Mouse (Mus musculus) forebrain, embryonic 16.5 days (tissue): ENCODE measurements around the gene Mkln1. TPM values are rescaled to one million over a fixed set of nuclear protein-coding genes. Genes with fewer than 3 reads are reported as not detected.

ENCODE experiments used
- ATAC-seq: fragments of 200-750 bp; cut with Nextera tagmentation; 2 replicates; pipeline ENCODE4 v1.8.0; 2017; ENCODE audit warnings: mild to moderate bottlenecking, moderate library complexity
- H3K27ac ChIP-seq: fragments of 300-500 bp; sonication (generic); 2 replicates; pipeline ENCODE4 v1.5.1; 2014; ENCODE audit warnings: low read length, control low read depth
- H3K27me3 ChIP-seq: fragments of 300-500 bp; sonication (generic); replicated peaks from 2 replicates; pipeline ENCODE4 v1.6.1; 2014; ENCODE audit warnings: low read length; ENCODE audit not compliant: control insufficient read depth, insufficient read depth
- H3K36me3 ChIP-seq: fragments of 300-500 bp; sonication (generic); 2 replicates; pipeline ENCODE4 v1.6.1; 2014; ENCODE audit not compliant: control insufficient read depth, insufficient read depth
- H3K4me1 ChIP-seq: fragments of 300-500 bp; sonication (generic); replicated peaks from 2 replicates; pipeline ENCODE4 v1.6.1; 2014; ENCODE audit warnings: low read length; ENCODE audit not compliant: control insufficient read depth, insufficient read depth
- H3K4me2 ChIP-seq: fragments of 300-500 bp; sonication (generic); 2 replicates; pipeline ENCODE4 v1.6.1; 2014; ENCODE audit warnings: mild to moderate bottlenecking, low read length, control low read depth
- H3K4me3 ChIP-seq: fragments of 300-500 bp; sonication (generic); replicated peaks from 2 replicates; pipeline ENCODE4 v1.5.1; 2014; ENCODE audit warnings: mild to moderate bottlenecking, low read length, control low read depth
- H3K9ac ChIP-seq: fragments of 300-500 bp; sonication (generic); replicated peaks from 2 replicates; pipeline ENCODE4 v1.6.1; 2014; ENCODE audit warnings: low read depth, low read length, control low read depth
- H3K9me3 ChIP-seq: fragments of 300-500 bp; sonication (generic); 2 replicates; pipeline ENCODE4 v1.6.1; 2016; ENCODE audit warnings: low read length; ENCODE audit not compliant: control insufficient read depth
- WGBS: fragments of 180-500 bp; shearing (Covaris S2); extraction: QIAGEN DNeasy Blood & Tissue Kit; methylation state at CpG from one replicate; pipeline ENCODE4 v1.1.7; 2014; 5-methylcytosine and 5-hydroxymethylcytosine counted together
- polyA plus RNA-seq: library from polyadenylated mRNA; unstranded; fragments of >200 nt; fragmentation: Nextera tagmentation; extraction: Ambion mirVana; gene quantifications from 2 replicates; pipeline ENCODE4 v1.2.1, GENCODE M21; 2015

The Mkln1 gene
- polyA plus RNA-seq, 1 experiment from 2014 or later: 159 TPM

GRCm38 (mm10) chr6:31371140-31371539 is 27.4 kb upstream of the Mkln1 start:
- Histone ChIP-seq H3K4me3 (no peak overlapping the region), H3K9ac (no peak overlapping the region), H3K36me3 (no peaks in the 10 kb centered on the region), H3K4me2 (no peak overlapping the region), H3K27ac (no peak overlapping the region), H3K27me3 (no peaks in the 10 kb centered on the region), H3K9me3 (no peaks in the 10 kb centered on the region), H3K4me1 (no peaks in the 10 kb centered on the region)
- 91% methylated on average over 3 of the region's 3 CpGs for WGBS
- ATAC-seq: no peak

GRCm38 (mm10) chr6:31372620-31373019 is 25.9 kb upstream of the Mkln1 start:
- no peak overlapping the region for H3K4me3 ChIP-seq
- no peak for ATAC-seq
- no peaks in the 10 kb centered on the region for H3K9me3 ChIP-seq
- no peak overlapping the region for H3K9ac ChIP-seq
- H3K27me3 ChIP-seq: no peaks in the 10 kb centered on the region
- WGBS: 50% methylated on average over 3 of the region's 3 CpGs
- H3K4me1 ChIP-seq: no peaks in the 10 kb centered on the region
- H3K27ac ChIP-seq: no peak overlapping the region
- no peak overlapping the region for H3K4me2 ChIP-seq
- H3K36me3 ChIP-seq: no peaks in the 10 kb centered on the region

DNA sequence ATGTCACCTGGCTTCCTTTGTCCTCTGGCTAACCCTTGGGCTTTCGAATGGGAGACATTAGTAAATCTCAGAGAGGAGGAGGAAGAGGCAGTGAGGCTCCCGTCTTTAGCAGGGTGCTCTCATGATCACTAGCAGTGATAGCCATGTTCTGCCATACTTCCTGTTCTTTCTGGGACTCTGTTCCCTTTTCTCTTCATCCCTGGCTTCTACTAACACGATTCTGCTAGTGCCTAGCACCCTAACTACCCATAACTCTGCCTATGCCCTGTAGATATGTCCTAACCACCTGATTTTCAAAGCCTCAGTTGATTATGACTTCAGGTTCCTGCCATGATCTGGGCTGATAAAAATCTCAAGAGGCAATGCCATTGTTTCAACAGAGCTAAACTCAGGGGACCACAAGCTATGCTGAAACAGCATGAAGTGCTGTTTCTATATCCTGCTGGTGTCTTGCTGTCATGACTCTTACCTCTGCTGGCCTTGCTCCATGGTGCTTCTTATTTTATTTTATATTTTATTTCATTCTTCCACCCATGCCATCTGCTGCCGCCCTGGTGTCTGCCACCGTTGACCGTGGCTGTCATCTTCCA is 25.4 kb upstream of the Mkln1 start:
- Histone ChIP-seq H3K4me2 (no peak overlapping the region), H3K9ac (no peak overlapping the region), H3K4me1 (no peaks in the 10 kb centered on the region), H3K27me3 (no peaks in the 10 kb centered on the region), H3K9me3 (no peaks in the 10 kb centered on the region), H3K36me3 (no peaks in the 10 kb centered on the region), H3K27ac (no peak overlapping the region), H3K4me3 (no peak overlapping the region)
- no peak for ATAC-seq
- WGBS: 91% methylated on average over 6 of the region's 6 CpGs

DNA sequence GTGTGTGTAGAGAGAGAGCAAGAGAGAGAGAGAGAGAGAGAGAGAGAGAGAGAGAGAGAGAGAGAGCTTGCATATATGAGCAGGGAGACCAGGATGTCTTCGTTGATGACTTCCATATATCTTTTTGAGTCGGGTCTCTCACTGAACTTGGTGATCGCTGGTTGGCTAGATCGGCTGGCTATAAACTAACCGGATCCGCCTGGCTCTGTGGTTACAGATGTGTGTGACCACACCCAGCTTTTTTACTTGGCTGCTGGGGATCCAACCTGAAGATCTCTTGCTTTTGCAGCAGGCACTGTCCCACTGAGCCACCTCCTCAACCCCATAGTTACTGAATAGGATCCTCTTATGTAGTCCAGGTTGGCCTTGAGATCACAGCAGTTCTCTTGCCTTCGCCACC is 15.5 kb upstream of the Mkln1 start:
- no peak for ATAC-seq
- no peak overlapping the region for H3K4me3 ChIP-seq
- no peak overlapping the region for H3K9ac ChIP-seq
- no peaks in the 10 kb centered on the region for H3K36me3 ChIP-seq
- no peaks in the 10 kb centered on the region for H3K9me3 ChIP-seq
- H3K4me2 ChIP-seq: no peak overlapping the region
- 91% methylated on average over 7 of the region's 7 CpGs for WGBS
- no peak overlapping the region for H3K27ac ChIP-seq
- H3K27me3 ChIP-seq: no peaks in the 10 kb centered on the region
- H3K4me1 ChIP-seq: no peaks in the 10 kb centered on the region; the same call in 1 of the 2 replicates

GRCm38 (mm10) chr6:31384794-31385193 is 13.7 kb upstream of the Mkln1 start:
- H3K9ac ChIP-seq: no peak overlapping the region
- no peak overlapping the region for H3K27ac ChIP-seq
- 70% methylated on average over 5 of the region's 5 CpGs for WGBS
- no peaks in the 10 kb centered on the region for H3K9me3 ChIP-seq
- no peak overlapping the region for H3K4me3 ChIP-seq
- no peaks in the 10 kb centered on the region for H3K36me3 ChIP-seq
- H3K4me1 ChIP-seq: no peaks in the 10 kb centered on the region; the same call in none of the 2 replicates
- H3K27me3 ChIP-seq: no peaks in the 10 kb centered on the region
- ATAC-seq: no peak
- H3K4me2 ChIP-seq: no peak overlapping the region

- Histone ChIP-seq H3K9ac (no peak overlapping the region), H3K27ac (no peak overlapping the region), H3K27me3 (no peaks in the 10 kb centered on the region), H3K4me1 (peaks cover 2% of the 10 kb centered on the region), H3K36me3 (no peaks in the 10 kb centered on the region), H3K4me2 (no peak overlapping the region), H3K9me3 (no peaks in the 10 kb centered on the region), H3K4me3 (no peak overlapping the region)
- ATAC-seq: no peak
- 84% methylated on average over 10 of the region's 10 CpGs for WGBS
These were observed 13.0 kb upstream of the Mkln1 start for GRCm38 (mm10) chr6:31385281-31386145.

DNA sequence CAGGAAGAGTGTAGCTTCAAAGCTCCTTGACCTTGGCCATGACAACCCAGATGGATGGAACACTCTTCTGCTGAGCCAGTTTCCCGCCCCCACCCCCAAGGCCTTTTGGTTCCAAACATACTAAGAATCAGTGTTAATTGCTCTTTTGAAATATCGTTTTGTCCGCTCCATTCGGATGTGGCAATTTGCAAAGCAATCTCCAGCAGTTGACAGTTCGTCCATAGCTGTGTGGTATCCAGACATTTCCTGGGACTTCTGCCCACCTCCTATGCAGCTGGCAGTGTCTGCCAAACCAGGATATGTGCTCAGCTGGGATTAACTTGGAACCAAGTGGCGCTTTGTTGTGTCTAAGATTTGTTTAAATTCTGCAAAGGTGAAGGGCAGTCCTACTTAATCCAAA is 8.8 kb upstream of the Mkln1 start:
- Histone ChIP-seq H3K9me3 (no peaks in the 10 kb centered on the region), H3K27ac (no peak overlapping the region), H3K27me3 (no peaks in the 10 kb centered on the region), H3K4me3 (no peak overlapping the region), H3K36me3 (no peaks in the 10 kb centered on the region), H3K9ac (no peak overlapping the region), H3K4me1 (peaks cover 2% of the 10 kb centered on the region), H3K4me2 (no peak overlapping the region)
- WGBS: 47% methylated on average over 6 of the region's 6 CpGs
- ATAC-seq: no peak

DNA sequence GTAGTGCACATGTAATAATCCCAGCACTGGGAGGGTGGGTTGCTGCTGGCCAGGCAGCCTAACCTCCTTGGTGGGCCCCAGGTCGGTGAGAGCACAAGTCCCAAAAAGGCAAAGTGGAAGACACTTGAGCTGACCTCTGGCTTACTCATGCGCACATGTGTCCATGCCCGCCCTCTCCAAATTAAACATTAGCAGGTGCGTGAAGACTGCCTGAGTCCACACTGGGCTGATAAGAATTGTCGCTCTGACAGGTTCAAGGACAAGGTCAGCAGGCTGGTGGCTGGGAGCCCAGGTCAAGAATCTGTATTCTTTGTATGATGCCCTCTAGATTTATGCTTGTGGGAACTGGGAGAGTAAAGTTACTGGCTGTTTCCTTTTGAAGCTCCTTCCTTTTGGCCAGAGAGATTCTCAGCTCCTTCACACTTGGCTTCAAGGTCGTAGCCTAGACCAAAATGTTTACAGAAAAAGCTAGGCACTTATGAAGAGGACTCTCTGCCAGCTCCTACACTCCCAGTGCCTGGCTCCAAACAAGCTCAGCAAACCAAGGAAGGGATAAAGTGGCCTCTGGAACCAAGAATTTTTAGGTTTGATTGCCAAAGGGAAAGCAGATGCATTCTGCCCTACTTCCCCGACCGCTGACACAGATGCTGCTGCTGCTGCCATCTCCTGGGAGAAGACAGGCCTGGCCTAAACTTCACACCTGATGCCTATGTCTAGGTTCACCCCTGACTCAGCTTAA is 8.1 kb upstream of the Mkln1 start:
- ATAC-seq: no peak
- WGBS: 80% methylated on average over 8 of the region's 8 CpGs
- H3K4me2 ChIP-seq: no peak overlapping the region
- no peaks in the 10 kb centered on the region for H3K9me3 ChIP-seq
- no peak overlapping the region for H3K4me3 ChIP-seq
- H3K27ac ChIP-seq: no peak overlapping the region
- H3K4me1 ChIP-seq: peaks cover 2% of the 10 kb centered on the region
- no peaks in the 10 kb centered on the region for H3K27me3 ChIP-seq
- H3K9ac ChIP-seq: no peak overlapping the region
- H3K36me3 ChIP-seq: no peaks in the 10 kb centered on the region

DNA sequence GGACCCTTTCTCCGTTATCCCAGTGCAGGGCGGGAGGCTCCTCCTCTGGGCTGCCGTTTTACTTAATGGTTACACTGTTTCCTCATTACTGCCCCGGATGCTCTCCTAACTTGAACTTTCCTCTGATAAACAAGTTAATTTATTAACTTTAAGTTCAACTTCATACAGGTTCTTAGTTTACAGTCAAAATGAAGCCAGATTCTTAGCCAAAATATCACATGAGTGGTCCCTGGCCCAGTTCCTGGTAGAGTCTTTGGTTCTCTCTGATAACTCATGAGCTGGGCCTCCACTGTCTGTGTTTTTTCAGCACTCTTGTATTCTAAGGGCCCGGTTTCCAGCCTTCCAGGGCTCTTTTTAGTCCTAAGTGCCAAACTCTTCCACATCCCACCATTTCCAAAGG is 5.7 kb upstream of the Mkln1 start:
- Histone ChIP-seq H3K4me3 (no peak overlapping the region), H3K9me3 (no peaks in the 10 kb centered on the region), H3K4me1 (peaks cover 6% of the 10 kb centered on the region), H3K27ac (no peak overlapping the region), H3K9ac (no peak overlapping the region), H3K27me3 (no peaks in the 10 kb centered on the region), H3K36me3 (no peaks in the 10 kb centered on the region), H3K4me2 (no peak overlapping the region)
- no peak for ATAC-seq
- 90% methylated on average over 5 of the region's 5 CpGs for WGBS
